Mouse (Mus musculus): ENCODE data around the gene Kif26a.

DNA sequence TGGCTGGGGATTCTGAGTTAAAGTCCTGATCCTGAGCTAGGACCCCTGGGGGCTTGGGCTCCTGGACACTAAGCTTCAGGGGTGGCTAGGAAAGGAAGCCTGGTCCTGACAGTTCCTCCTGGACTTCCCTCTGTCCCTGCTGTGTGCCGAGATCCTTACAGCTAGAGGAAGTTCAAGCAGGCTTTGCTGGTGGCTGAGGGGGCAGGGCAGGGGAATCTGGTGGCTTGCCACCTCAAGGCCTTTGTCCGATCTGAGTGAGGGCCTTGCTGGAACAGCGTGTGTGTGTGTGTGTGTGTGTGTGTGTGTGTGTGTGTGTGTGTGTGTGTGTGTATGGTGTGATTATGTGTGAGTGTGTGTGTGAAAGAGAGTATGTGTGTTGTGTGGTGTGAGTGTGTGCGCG lies 8.5 kb downstream of the Kif26a start:
- TF ChIP-seq CTCF (IDR thresholded peaks at IDR 0.05; ENCODE audit: low read depth, low read length) (no peak), POLR2A (IDR thresholded peaks at IDR 0.05; ENCODE audit: borderline replicate concordance, low read depth, low read length) (no peak)
